Mouse (Mus musculus): ENCODE data around the gene Eif2d.

DNA sequence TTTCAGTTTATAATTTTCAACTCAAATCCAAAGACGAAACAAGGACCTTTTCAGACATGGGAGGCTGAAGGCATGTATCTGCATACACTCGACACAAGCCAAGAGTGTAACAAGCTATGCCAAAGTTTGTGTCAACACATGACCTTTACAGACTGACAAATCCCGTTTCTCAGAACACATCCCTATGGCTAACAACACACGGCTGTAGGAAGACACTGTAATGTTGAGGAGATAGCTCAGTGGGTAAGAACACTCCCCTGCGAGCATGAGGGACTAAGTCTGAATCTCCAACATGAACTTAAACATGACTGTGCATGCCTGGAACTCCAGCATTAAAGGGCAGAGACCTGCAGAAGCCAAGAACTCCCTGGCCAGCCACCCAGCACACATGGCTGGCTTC lies 53.4 kb downstream of the Eif2d start:
- TF ChIP-seq CTCF (IDR thresholded peaks at IDR 0.05; ENCODE audit: control insufficient read depth, insufficient read depth, insufficient read length): no peak
- TF ChIP-seq MYOG (IDR thresholded peaks at IDR 0.05; ENCODE audit: control insufficient read depth, extremely low read depth, insufficient read length): no peak
- no peak for TF ChIP-seq CEBPB (IDR thresholded peaks at IDR 0.05; ENCODE audit: low read depth)
- no peak for TF ChIP-seq MYOD1 (IDR thresholded peaks at IDR 0.05; ENCODE audit: control insufficient read depth, insufficient read length, low read depth)
- TF ChIP-seq MAX (IDR thresholded peaks at IDR 0.05): no peak
- no peak for TF ChIP-seq USF1 (IDR thresholded peaks at IDR 0.05; ENCODE audit: low read depth)

All from C2C12 (cell line).